Mouse (Mus musculus) intestine, embryonic 16.5 days (tissue): ENCODE results near the gene Med12l. TPM values are rescaled to one million over a fixed set of nuclear protein-coding genes. Genes with fewer than 3 reads are reported as not detected.

Experiments used
- ATAC-seq: fragments of 200-750 bp; cut with Nextera tagmentation; 2 replicates; pipeline ENCODE4 v1.8.0; 2017; ENCODE audit warnings: moderate TSS enrichment, moderate library complexity
- H3K27ac ChIP-seq: fragments of 300-500 bp; sonication (generic); 2 replicates; pipeline ENCODE4 v1.5.1; 2014; ENCODE audit warnings: mild to moderate bottlenecking, low read length
- H3K27me3 ChIP-seq: fragments of 300-500 bp; sonication (generic); replicated peaks from 2 replicates; pipeline ENCODE4 v1.6.1; 2014; ENCODE audit warnings: low read length, control low read depth, mixed read lengths; ENCODE audit not compliant: control insufficient read depth, insufficient read depth
- H3K36me3 ChIP-seq: fragments of 300-500 bp; sonication (generic); 2 replicates; pipeline ENCODE4 v1.6.1; 2014; ENCODE audit warnings: low read length, control low read depth; ENCODE audit not compliant: control insufficient read depth, insufficient read depth
- H3K4me1 ChIP-seq: fragments of 300-500 bp; sonication (generic); 2 replicates; pipeline ENCODE4 v1.6.1; 2014; ENCODE audit warnings: low read length, control low read depth, mixed read lengths; ENCODE audit not compliant: control insufficient read depth, insufficient read depth
- H3K4me2 ChIP-seq: fragments of 300-500 bp; sonication (generic); 2 replicates; pipeline ENCODE4 v1.6.1; 2014; ENCODE audit warnings: low read depth, low read length, control low read depth
- H3K4me3 ChIP-seq: fragments of 300-500 bp; sonication (generic); 2 replicates; pipeline ENCODE4 v1.5.1; 2014; ENCODE audit warnings: mild to moderate bottlenecking, low read length
- H3K9ac ChIP-seq: fragments of 300-500 bp; sonication (generic); 2 replicates; pipeline ENCODE4 v1.6.1; 2014; ENCODE audit warnings: low read depth, low read length
- H3K9me3 ChIP-seq: fragments of 300-500 bp; sonication (generic); 2 replicates; pipeline ENCODE4 v1.6.1; 2016; ENCODE audit warnings: low read length, control low read depth; ENCODE audit not compliant: control insufficient read depth
- WGBS: fragments of 180-500 bp; shearing (Covaris S2); extraction: QIAGEN DNeasy Blood & Tissue Kit; methylation state at CpG from one replicate; pipeline ENCODE4 v1.1.7; 2014; 5-methylcytosine and 5-hydroxymethylcytosine counted together
- polyA plus RNA-seq: library from polyadenylated mRNA; unstranded; fragments of >200 nt; fragmentation: Nextera tagmentation; extraction: Ambion mirVana; gene quantifications from 2 replicates; pipeline ENCODE4 v1.2.1, GENCODE M21; 2015

The Med12l gene
- polyA plus RNA-seq, 1 experiment from 2014 or later: 0.65 TPM

- Histone ChIP-seq H3K9ac (no peak overlapping the region), H3K9me3 (no peaks in the 10 kb centered on the region), H3K4me1 (no peaks in the 10 kb centered on the region), H3K27me3 (no peaks in the 10 kb centered on the region), H3K36me3 (no peaks in the 10 kb centered on the region), H3K4me2 (no peak overlapping the region), H3K4me3 (no peak overlapping the region), H3K27ac (no peak overlapping the region)
- no peak for ATAC-seq
- 81% methylated on average over 20 of the region's 20 CpGs for WGBS
Measured at GRCm38 (mm10) chr3:59257740-59258664, 252.4 kb downstream of the Med12l start.

GRCm38 (mm10) chr3:59260745-59261144 is 255.1 kb downstream of the Med12l start:
- Histone ChIP-seq H3K4me3 (no peak overlapping the region), H3K27ac (no peak overlapping the region), H3K36me3 (no peaks in the 10 kb centered on the region), H3K9me3 (no peaks in the 10 kb centered on the region), H3K4me1 (no peaks in the 10 kb centered on the region), H3K9ac (no peak overlapping the region), H3K27me3 (no peaks in the 10 kb centered on the region), H3K4me2 (no peak overlapping the region)
- ATAC-seq: no peak
- 58% methylated on average over 5 of the region's 5 CpGs for WGBS

DNA sequence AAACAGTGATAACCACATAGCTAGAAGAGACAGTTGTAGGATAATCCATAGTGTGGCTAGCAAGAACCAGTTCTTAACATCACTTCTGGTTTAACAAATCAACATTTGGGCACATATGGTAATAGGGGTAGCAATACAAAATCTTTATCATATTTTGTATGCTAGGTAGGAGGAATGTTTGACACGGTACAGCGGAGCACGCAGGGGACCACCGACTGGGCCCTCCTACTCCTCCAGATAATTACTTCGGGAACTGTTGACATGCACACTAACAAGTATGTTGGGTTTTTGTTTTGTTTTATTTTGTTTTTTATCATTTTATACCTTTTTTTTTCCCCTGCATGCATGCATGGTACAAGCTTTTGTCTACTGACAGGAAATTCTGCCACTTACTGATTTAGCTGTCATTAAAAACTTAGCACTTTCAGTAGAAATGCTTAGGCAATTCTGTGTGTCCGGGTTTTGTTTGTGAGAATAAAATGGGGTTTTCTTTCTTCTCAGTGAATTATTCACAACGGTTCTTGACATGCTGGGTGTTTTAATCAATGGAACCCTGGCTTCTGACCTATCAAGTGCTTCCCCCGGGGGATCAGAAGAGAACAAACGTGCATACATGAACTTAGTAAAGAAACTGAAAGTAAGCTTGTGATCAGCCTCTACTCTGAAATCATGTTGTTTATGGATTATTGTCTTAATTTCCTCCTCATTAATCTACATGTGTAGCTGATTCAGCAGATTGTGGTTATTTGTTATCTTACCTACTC is 256.3 kb downstream of the Med12l start:
- no peaks in the 10 kb centered on the region for H3K9me3 ChIP-seq
- H3K36me3 ChIP-seq: no peaks in the 10 kb centered on the region
- WGBS: 68% methylated on average over 9 of the region's 9 CpGs
- H3K4me3 ChIP-seq: no peak overlapping the region
- H3K27ac ChIP-seq: no peak overlapping the region
- H3K4me1 ChIP-seq: no peaks in the 10 kb centered on the region
- no peak for ATAC-seq
- H3K9ac ChIP-seq: no peak overlapping the region
- H3K27me3 ChIP-seq: no peaks in the 10 kb centered on the region
- H3K4me2 ChIP-seq: no peak overlapping the region

- H3K9me3 ChIP-seq: no peaks in the 10 kb centered on the region
- no peak within 1 kb of the TSS for H3K27ac ChIP-seq
- 74% methylated on average over 7 of the region's 7 CpGs for WGBS
Measured at GRCm38 (mm10) chr3:59262704-59263103, 257.1 kb downstream of the Med12l start, which contains the start of gene P2ry12. TSS of gene P2ry12 (minus strand) at chr3:59262871.

GRCm38 (mm10) chr3:59263417-59263816 is 257.8 kb downstream of the Med12l start:
- ATAC-seq: no peak
- H3K4me2 ChIP-seq: no peak overlapping the region
- H3K27me3 ChIP-seq: no peaks in the 10 kb centered on the region
- no peak overlapping the region for H3K9ac ChIP-seq
- H3K4me3 ChIP-seq: no peak overlapping the region
- no peaks in the 10 kb centered on the region for H3K9me3 ChIP-seq
- no peak overlapping the region for H3K27ac ChIP-seq
- no peaks in the 10 kb centered on the region for H3K4me1 ChIP-seq
- no peaks in the 10 kb centered on the region for H3K36me3 ChIP-seq
- 92% methylated on average over 2 of the region's 2 CpGs for WGBS

More at GRCm38 (mm10) chr3:59262704-59263103, 257.1 kb downstream of the Med12l start, which contains the start of gene P2ry12:
- no peaks in the 10 kb centered on the region for H3K27me3 ChIP-seq
- H3K36me3 ChIP-seq: no peaks in the 10 kb centered on the region
- H3K4me3 ChIP-seq: no peak within 1 kb of the TSS
- no peak within 1 kb of the TSS for H3K4me2 ChIP-seq
- no peak within 1 kb of the TSS for H3K9ac ChIP-seq
- no peak for ATAC-seq
- no peaks in the 10 kb centered on the region for H3K4me1 ChIP-seq

DNA sequence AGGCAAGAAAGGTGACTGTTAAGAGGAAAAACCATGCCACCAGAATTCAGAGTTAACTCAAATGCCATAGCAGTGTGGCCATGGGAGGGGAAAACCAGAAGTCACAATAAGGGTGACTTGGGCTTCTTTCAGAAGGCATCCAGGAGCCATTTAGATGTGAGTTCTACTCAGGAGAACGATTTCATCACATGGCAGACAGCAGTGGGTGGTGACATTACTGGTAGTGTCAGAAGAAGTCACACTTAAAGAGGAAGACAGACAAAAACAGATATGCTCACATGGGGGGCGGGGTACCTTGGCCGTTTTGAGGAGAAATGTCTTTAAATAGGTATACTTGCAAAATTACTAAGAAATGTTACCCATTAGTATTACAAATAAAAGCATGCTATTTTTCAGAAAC is 258.4 kb downstream of the Med12l start:
- Histone ChIP-seq H3K27ac (no peak overlapping the region), H3K9me3 (no peaks in the 10 kb centered on the region), H3K27me3 (no peaks in the 10 kb centered on the region), H3K4me3 (no peak overlapping the region), H3K4me1 (no peaks in the 10 kb centered on the region), H3K4me2 (no peak overlapping the region), H3K9ac (no peak overlapping the region), H3K36me3 (no peaks in the 10 kb centered on the region)
- ATAC-seq: no peak
- WGBS: 88% methylated on average over 3 of the region's 3 CpGs

GRCm38 (mm10) chr3:59270811-59271210 is 265.2 kb downstream of the Med12l start:
- no peak for ATAC-seq
- 90% methylated on average over 6 of the region's 6 CpGs for WGBS
- no peaks in the 10 kb centered on the region for H3K36me3 ChIP-seq

DNA sequence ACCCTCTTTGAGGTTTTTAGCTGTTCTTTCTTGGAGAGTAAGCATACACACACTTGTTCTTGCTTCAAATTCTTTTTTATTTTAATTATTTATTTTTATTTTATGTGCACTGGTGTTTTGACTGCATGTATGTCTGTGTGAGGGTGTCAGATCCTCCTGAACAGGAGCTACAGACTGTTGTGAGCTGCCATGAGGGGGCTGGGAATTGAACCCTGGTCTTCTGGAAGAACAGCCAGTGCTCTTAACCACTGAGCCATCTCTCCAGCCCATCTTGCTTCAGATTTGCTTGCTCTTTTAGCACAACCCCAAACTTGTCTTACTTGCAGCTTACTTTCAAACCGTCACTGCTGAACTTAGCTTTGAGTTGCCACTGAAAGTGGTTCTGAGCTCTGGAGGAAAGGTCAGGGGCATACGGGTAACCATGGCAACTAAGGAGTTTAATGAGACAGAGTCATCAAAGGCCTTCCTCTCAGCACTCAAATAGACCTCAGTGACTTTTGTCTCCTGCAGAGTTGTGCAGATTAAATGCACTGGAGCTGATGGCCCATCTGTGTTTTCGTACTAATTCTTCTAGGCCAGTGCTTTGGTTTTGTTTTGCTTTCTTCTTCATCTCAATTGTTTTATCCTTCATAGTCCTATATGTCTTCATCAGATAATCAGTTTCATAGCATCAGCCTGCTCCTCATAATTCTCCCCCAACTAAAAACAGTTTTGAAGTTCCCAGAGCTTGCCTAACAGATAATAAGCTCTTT is 272.1 kb downstream of the Med12l start:
- ATAC-seq: no peak
- WGBS: 39% methylated on average over 3 of the region's 3 CpGs
- Histone ChIP-seq H3K27me3 (no peaks in the 10 kb centered on the region), H3K27ac (no peak overlapping the region), H3K9me3 (no peaks in the 10 kb centered on the region), H3K4me3 (no peak overlapping the region), H3K36me3 (no peaks in the 10 kb centered on the region), H3K9ac (no peak overlapping the region), H3K4me2 (no peak overlapping the region), H3K4me1 (no peaks in the 10 kb centered on the region)

More at GRCm38 (mm10) chr3:59270811-59271210, 265.2 kb downstream of the Med12l start:
- Histone ChIP-seq H3K4me1 (no peaks in the 10 kb centered on the region), H3K27ac (no peak overlapping the region), H3K9ac (no peak overlapping the region), H3K27me3 (no peaks in the 10 kb centered on the region), H3K9me3 (no peaks in the 10 kb centered on the region), H3K4me2 (no peak overlapping the region), H3K4me3 (no peak overlapping the region)

GRCm38 (mm10) chr3:59278254-59278533 is 272.6 kb downstream of the Med12l start:
- ATAC-seq: no peak
- Histone ChIP-seq H3K9ac (no peak overlapping the region), H3K4me3 (no peak overlapping the region), H3K4me2 (no peak overlapping the region), H3K9me3 (no peaks in the 10 kb centered on the region), H3K27ac (no peak overlapping the region), H3K36me3 (no peaks in the 10 kb centered on the region), H3K4me1 (no peaks in the 10 kb centered on the region), H3K27me3 (no peaks in the 10 kb centered on the region)
- 80% methylated on average over 3 of the region's 3 CpGs for WGBS
